Mouse (Mus musculus) hindbrain, embryonic 12.5 days (tissue): ENCODE results near the gene Usp6nl. TPM values are rescaled to one million over a fixed set of nuclear protein-coding genes. Genes with fewer than 3 reads are reported as not detected.

Source experiments
- ATAC-seq: fragments of 200-750 bp; cut with Nextera tagmentation; 2 replicates; pipeline ENCODE4 v1.8.0; 2017; ENCODE audit warnings: moderate TSS enrichment; ENCODE audit not compliant: low FRiP score
- H3K27ac ChIP-seq: fragments of 300-500 bp; sonication (generic); 2 replicates; pipeline ENCODE4 v1.5.1; 2016; ENCODE audit warnings: mild to moderate bottlenecking
- H3K27me3 ChIP-seq: fragments of 300-500 bp; sonication (generic); 2 replicates; pipeline ENCODE4 v1.6.1; 2016; ENCODE audit warnings: mild to moderate bottlenecking
- H3K36me3 ChIP-seq: fragments of 300-500 bp; sonication (generic); 2 replicates; pipeline ENCODE4 v1.6.1; 2016; ENCODE audit warnings: mild to moderate bottlenecking
- H3K4me1 ChIP-seq: fragments of 300-500 bp; sonication (generic); 2 replicates; pipeline ENCODE4 v1.6.1; 2016
- H3K4me2 ChIP-seq: fragments of 300-500 bp; sonication (generic); replicated peaks from 2 replicates; pipeline ENCODE4 v1.6.1; 2016; ENCODE audit warnings: mild to moderate bottlenecking
- H3K4me3 ChIP-seq: fragments of 300-500 bp; sonication (generic); 2 replicates; pipeline ENCODE4 v1.5.1; 2016; ENCODE audit warnings: mild to moderate bottlenecking
- H3K9ac ChIP-seq: fragments of 300-500 bp; sonication (generic); 2 replicates; pipeline ENCODE4 v1.6.1; 2016; ENCODE audit warnings: mild to moderate bottlenecking, moderate library complexity
- H3K9me3 ChIP-seq: fragments of 300-500 bp; sonication (generic); replicated peaks from 2 replicates; pipeline ENCODE4 v1.6.1; 2016; ENCODE audit warnings: mild to moderate bottlenecking
- WGBS: fragments of 180-500 bp; shearing (Covaris S2); methylation state at CpG from one replicate; pipeline ENCODE4 v1.1.7; 2016; 5-methylcytosine and 5-hydroxymethylcytosine counted together
- polyA plus RNA-seq: library from polyadenylated mRNA; unstranded; fragments of >200 nt; fragmentation: Nextera tagmentation; extraction: Ambion mirVana; gene quantifications from 2 replicates; pipeline ENCODE4 v1.2.1, GENCODE M21; 2016

Gene Usp6nl
- polyA plus RNA-seq, 1 experiment from 2014 or later = 15.6 TPM

DNA sequence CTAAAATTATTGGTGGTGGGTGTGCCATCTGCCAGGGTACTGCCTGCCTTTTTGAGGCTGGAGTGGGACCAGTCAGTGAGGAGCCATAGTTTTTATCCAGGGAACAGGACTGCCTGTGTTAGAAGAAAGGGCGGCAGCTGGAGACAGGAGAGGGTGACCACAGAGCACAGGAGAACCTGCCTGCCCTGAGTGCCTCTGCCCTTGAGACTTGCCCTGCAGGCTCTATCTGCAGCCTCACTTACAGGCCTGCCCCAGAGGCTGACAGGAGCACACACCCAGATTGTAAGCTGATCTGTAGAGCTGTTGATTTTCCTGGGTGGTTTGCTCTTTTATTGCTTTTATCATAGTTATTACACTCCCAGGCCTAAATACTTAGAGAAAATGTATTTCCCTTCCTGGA is 85.2 kb downstream of the Usp6nl start:
- Histone ChIP-seq H3K9me3 (no peaks in the 10 kb centered on the region), H3K9ac (no peak overlapping the region), H3K27ac (no peak overlapping the region), H3K36me3 (peaks cover 6% of the 10 kb centered on the region; the same call in 1 of the 2 replicates), H3K4me2 (no peak overlapping the region), H3K27me3 (no peaks in the 10 kb centered on the region), H3K4me1 (peaks cover 24% of the 10 kb centered on the region), H3K4me3 (no peak overlapping the region)
- 64% methylated on average over 1 of the region's 1 CpGs for WGBS
- ATAC-seq = no peak

DNA sequence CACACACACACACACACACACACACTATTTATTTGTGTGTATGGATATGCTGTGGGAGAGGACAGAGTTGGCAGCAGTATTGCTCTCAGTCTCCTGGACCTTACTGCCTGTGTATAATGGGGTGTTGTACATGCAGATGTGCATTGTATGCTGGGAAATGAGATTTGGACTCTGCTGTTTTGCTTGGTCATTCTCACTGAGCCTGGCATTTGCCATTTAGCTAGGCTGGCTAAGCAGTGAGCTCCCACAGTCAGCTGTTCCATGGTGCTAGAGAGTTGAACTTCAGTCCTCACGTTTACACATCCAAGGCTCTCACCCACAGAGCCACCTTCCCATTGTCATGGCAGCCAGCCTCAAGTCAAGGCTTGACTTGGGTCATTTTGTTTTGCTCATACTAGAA is 90.2 kb downstream of the Usp6nl start:
- no peaks in the 10 kb centered on the region for H3K27me3 ChIP-seq
- H3K9ac ChIP-seq = no peak overlapping the region
- peaks cover 11% of the 10 kb centered on the region for H3K36me3 ChIP-seq
- no peak for ATAC-seq
- no peak overlapping the region for H3K4me3 ChIP-seq
- H3K4me1 ChIP-seq = peaks cover 5% of the 10 kb centered on the region; the same call in 1 of the 2 replicates
- H3K4me2 ChIP-seq = no peak overlapping the region
- no peaks in the 10 kb centered on the region for H3K9me3 ChIP-seq
- 86% methylated on average over 1 of the region's 1 CpGs for WGBS
- H3K27ac ChIP-seq = no peak overlapping the region

- H3K27ac ChIP-seq = no peak overlapping the region
- H3K4me3 ChIP-seq = no peak overlapping the region
- no peak overlapping the region for H3K4me2 ChIP-seq
- ATAC-seq = no peak
- no peak overlapping the region for H3K9ac ChIP-seq
- no peaks in the 10 kb centered on the region for H3K9me3 ChIP-seq
- 0 out of 2 replicates have a peak, but pooled peaks cover 3% of the 10 kb centered on the region for H3K4me1 ChIP-seq
- H3K36me3 ChIP-seq = peaks cover 14% of the 10 kb centered on the region
- WGBS = 92% methylated on average over 2 of the region's 2 CpGs
- no peaks in the 10 kb centered on the region for H3K27me3 ChIP-seq
Measured at GRCm38 (mm10) chr2:6413723-6414122, 91.3 kb downstream of the Usp6nl start.

DNA sequence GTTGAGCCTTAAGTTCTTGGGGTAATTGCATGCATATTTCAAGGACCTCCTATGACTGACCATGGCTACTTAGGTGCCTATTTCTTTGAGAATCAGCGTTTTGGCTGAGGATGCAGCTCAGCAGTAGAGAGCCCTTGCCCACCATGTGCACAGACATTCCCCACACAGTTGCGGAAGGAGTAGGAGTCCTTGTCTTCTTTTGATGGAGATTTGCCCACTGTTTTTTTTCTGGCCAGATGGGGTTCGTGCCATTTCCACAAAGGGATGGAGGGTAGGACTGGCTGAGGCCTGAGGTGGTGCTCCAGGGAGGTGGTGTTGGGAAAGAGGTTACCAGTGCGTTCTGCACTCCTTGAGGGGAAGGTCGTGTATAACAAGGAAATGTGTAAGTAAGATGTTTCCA is 91.9 kb downstream of the Usp6nl start:
- ATAC-seq = no peak
- 87% methylated on average over 5 of the region's 5 CpGs for WGBS

DNA sequence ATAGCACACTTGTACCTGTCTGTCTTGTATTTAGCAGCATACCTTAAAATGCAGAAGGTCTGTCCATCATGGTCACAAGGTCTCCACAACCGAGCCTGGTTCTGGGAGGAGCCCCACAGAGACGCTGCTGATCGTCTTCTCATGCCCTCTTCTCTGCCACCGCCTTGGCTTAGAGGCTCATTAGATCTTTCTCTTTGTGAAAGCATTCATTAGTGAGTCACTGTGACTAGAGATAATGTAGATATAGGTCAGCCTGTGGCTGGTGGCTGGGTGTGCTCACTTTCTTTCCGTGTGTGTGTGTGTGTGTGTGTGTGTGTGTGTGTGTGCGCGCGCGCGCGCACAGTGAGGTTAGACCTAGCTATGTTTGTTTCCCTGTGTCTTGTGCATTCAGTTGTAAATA is 94.7 kb downstream of the Usp6nl start:
- no peak overlapping the region for H3K27ac ChIP-seq
- no peak overlapping the region for H3K4me2 ChIP-seq
- H3K9me3 ChIP-seq = no peaks in the 10 kb centered on the region
- no peaks in the 10 kb centered on the region for H3K27me3 ChIP-seq
- H3K4me1 ChIP-seq = no peaks in the 10 kb centered on the region
- 87% methylated on average over 11 of the region's 11 CpGs for WGBS
- no peak for ATAC-seq
- H3K9ac ChIP-seq = no peak overlapping the region
- H3K4me3 ChIP-seq = no peak overlapping the region
- peaks cover 15% of the 10 kb centered on the region for H3K36me3 ChIP-seq

More for the DNA sequence above, 91.9 kb downstream of the Usp6nl start:
- Histone ChIP-seq H3K4me1 (no peaks in the 10 kb centered on the region), H3K4me2 (no peak overlapping the region), H3K9ac (no peak overlapping the region), H3K36me3 (peaks cover 15% of the 10 kb centered on the region), H3K27ac (no peak overlapping the region), H3K9me3 (no peaks in the 10 kb centered on the region), H3K27me3 (no peaks in the 10 kb centered on the region), H3K4me3 (no peak overlapping the region)

GRCm38 (mm10) chr2:6423661-6424550 is 101.4 kb downstream of the Usp6nl start:
- Histone ChIP-seq H3K4me2 (no peak overlapping the region), H3K27me3 (no peaks in the 10 kb centered on the region), H3K4me3 (no peak overlapping the region), H3K36me3 (peaks cover 40% of the 10 kb centered on the region), H3K9me3 (no peaks in the 10 kb centered on the region), H3K9ac (no peak overlapping the region), H3K27ac (no peak overlapping the region), H3K4me1 (no peaks in the 10 kb centered on the region)
- ATAC-seq = no peak
- WGBS = 90% methylated on average over 24 of the region's 24 CpGs

- peaks cover 37% of the 10 kb centered on the region for H3K36me3 ChIP-seq
Measured at GRCm38 (mm10) chr2:6424851-6425250, 102.4 kb downstream of the Usp6nl start.

DNA sequence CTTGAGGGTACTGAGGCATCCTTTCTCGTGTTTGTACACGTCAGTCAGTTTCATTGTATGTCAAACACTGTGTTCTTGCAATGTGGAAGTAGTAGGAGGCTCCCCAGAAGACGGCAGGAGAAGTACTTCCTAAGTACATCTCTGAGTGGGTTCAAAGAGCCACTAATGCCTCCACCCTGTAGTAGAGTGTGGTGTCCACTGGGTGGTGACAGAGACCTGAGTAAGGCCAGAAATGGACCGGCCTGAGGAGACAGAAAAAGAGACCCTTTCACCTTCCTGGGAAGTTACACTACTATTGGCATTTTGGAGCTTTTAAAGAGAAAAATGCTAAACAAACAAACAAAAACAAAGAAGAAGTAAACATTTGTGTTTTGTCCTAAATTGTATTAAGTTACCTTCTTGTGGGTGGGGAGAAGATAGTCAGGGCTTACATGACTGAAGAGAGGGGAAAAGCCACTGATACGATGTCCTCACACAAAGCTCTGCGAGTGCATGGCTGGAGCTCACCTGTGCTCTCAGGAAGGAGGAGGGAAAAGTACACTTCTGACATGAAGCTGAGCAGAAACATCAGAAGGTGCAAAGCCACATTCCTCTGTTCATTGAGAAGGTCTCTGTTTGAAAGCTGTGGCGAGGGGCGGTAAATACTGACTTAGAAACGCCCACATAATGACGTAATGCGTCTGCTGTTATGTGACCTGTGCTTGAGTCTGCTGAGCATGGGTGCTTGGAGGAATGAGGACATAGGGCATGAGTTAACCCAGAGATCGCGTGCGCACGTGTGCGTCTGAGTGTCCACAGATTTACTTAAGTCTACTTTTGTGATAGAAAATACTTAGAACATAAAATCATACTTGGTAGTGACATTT is 113.9 kb downstream of the Usp6nl start:
- 84% methylated on average over 16 of the region's 16 CpGs for WGBS

More at GRCm38 (mm10) chr2:6424851-6425250, 102.4 kb downstream of the Usp6nl start:
- H3K4me3 ChIP-seq = no peak overlapping the region
- WGBS = 88% methylated on average over 5 of the region's 5 CpGs
- H3K9me3 ChIP-seq = no peaks in the 10 kb centered on the region
- H3K4me1 ChIP-seq = no peaks in the 10 kb centered on the region
- no peak for ATAC-seq
- H3K4me2 ChIP-seq = no peak overlapping the region
- no peak overlapping the region for H3K27ac ChIP-seq
- no peaks in the 10 kb centered on the region for H3K27me3 ChIP-seq
- no peak overlapping the region for H3K9ac ChIP-seq

GRCm38 (mm10) chr2:6441688-6442087 is 119.2 kb downstream of the Usp6nl start:
- H3K27me3 ChIP-seq = no peaks in the 10 kb centered on the region
- H3K9me3 ChIP-seq = no peaks in the 10 kb centered on the region
- H3K27ac ChIP-seq = no peak overlapping the region
- H3K4me1 ChIP-seq = no peaks in the 10 kb centered on the region
- no peak overlapping the region for H3K4me2 ChIP-seq
- 91% methylated on average over 9 of the region's 9 CpGs for WGBS
- no peak overlapping the region for H3K9ac ChIP-seq
- no peak for ATAC-seq
- no peak overlapping the region for H3K4me3 ChIP-seq
- H3K36me3 ChIP-seq = peaks cover 26% of the 10 kb centered on the region

More for the DNA sequence above, 113.9 kb downstream of the Usp6nl start:
- peak; percentile 83 for ATAC-seq
- no peak overlapping the region for H3K4me2 ChIP-seq
- H3K36me3 ChIP-seq = peaks cover 32% of the 10 kb centered on the region
- no peaks in the 10 kb centered on the region for H3K4me1 ChIP-seq
- no peaks in the 10 kb centered on the region for H3K9me3 ChIP-seq
- no peaks in the 10 kb centered on the region for H3K27me3 ChIP-seq
- no peak overlapping the region for H3K4me3 ChIP-seq
- H3K27ac ChIP-seq = no peak overlapping the region
- no peak overlapping the region for H3K9ac ChIP-seq

DNA sequence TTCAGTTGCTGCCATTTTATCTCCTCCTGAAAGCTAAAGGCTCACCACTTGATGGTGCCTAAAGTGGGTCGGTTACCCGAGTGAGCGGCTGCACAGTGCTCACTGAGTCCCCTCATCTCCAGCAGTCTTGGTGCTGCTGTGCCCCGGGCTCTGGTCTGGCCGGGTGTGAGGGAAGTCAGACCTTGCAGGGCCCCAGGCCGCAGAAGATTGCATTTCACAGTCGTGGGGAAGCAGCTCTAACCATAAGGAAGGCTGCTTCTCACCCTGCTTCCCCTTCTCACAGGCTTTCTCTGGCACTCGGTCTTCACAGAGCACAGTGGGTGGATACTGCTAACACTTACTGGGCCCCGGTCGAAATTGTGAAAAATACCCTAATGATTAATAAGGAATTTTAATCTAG is 119.8 kb downstream of the Usp6nl start:
- Histone ChIP-seq H3K4me2 (no peak overlapping the region), H3K9ac (no peak overlapping the region), H3K27me3 (no peaks in the 10 kb centered on the region), H3K4me3 (no peak overlapping the region), H3K27ac (no peak overlapping the region), H3K4me1 (no peaks in the 10 kb centered on the region), H3K9me3 (no peaks in the 10 kb centered on the region), H3K36me3 (peaks cover 26% of the 10 kb centered on the region)
- 89% methylated on average over 10 of the region's 10 CpGs for WGBS
- ATAC-seq = no peak

GRCm38 (mm10) chr2:6444015-6444414 is 121.5 kb downstream of the Usp6nl start:
- ATAC-seq = no peak
- Histone ChIP-seq H3K9me3 (no peaks in the 10 kb centered on the region), H3K4me1 (no peaks in the 10 kb centered on the region), H3K27ac (no peak overlapping the region), H3K4me2 (no peak overlapping the region), H3K27me3 (no peaks in the 10 kb centered on the region), H3K4me3 (no peak overlapping the region), H3K36me3 (peaks cover 26% of the 10 kb centered on the region), H3K9ac (no peak overlapping the region)
- WGBS = 96% methylated on average over 4 of the region's 4 CpGs

DNA sequence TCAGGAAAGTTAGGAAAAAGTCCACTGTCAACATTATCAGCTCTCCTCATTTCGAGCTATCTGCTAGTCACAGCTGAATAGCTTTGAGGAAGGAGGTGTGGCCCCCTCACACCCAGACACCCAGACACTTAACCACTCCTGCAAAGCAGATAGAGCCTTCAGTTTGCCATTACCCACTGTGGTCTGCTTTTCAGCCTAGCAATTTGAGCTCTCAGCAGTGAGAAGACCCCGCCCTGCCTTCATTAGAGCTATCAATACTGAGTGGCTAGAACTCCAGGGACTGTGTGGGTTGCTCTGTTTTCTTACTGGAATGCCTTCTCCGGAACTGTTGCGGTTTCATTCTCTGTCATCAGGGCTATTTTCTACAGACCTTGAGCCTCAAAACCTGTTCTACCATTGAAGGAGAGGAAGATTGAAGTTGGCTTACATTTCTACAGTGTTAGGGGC is 122.3 kb downstream of the Usp6nl start:
- Histone ChIP-seq H3K9ac (no peak overlapping the region), H3K4me2 (no peak overlapping the region), H3K27ac (no peak overlapping the region), H3K27me3 (no peaks in the 10 kb centered on the region), H3K9me3 (no peaks in the 10 kb centered on the region), H3K4me1 (peaks cover 2% of the 10 kb centered on the region; the same call in 1 of the 2 replicates), H3K36me3 (peaks cover 26% of the 10 kb centered on the region), H3K4me3 (no peak overlapping the region)
- no peak for ATAC-seq
- WGBS = 82% methylated on average over 4 of the region's 4 CpGs
